Mouse (Mus musculus): ENCODE data around the gene Zfp64. TPM values are rescaled to one million over a fixed set of nuclear protein-coding genes. Genes with fewer than 3 reads are reported as not detected.

The Zfp64 gene
- 41.2 TPM for polyA plus RNA-seq (2017; shearing (Covaris generic))

GRCm38 (mm10) chr2:168954835-168955716 is at the start of gene Zfp64:
Gene Zfp64, minus strand, starts transcription at chr2:168955587.

Other genes starting within 250 kb of the Zfp64 start
- gene Atp9a, start 213.2 kb downstream of the Zfp64 start, polyA plus RNA-seq (2017; shearing (Covaris generic)), result 18.8 TPM
- gene Sall4, start 187.6 kb downstream of the Zfp64 start, polyA plus RNA-seq (2017; shearing (Covaris generic)), result not detected

Data from CD4-positive, CD25-positive, alpha-beta regulatory T cell, adult 9 weeks (primary cell).